Mouse (Mus musculus): ENCODE data around the gene Nemp1. TPM values are rescaled to one million over a fixed set of nuclear protein-coding genes. Genes with fewer than 3 reads are reported as not detected.

The Nemp1 gene
- polyA plus RNA-seq, 1 experiment from 2014 or later = 3.5 TPM

DNA sequence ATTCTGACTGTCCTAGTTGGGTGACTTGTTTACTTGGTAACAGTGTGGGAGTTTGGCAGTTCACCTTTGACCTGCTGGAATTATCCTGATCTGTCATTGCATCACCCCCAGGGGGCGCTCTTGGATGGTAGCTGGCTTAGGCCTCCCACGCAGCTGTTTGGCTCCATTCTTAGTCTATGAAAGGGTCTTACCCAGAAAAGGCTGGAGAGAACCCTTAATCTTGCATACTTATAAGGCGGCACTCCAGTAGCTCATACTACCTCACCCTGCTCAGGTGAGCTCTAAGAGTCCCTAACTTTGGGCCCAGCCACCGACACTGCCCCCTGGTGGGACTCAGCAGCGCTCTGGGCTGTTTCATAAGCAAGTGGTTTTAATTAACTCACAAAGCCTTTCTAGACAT lies 78.0 kb downstream of the Nemp1 start:
- H3K9me3 ChIP-seq (ENCODE audit: control insufficient read depth, low read length) = no peaks in the 10 kb centered on the region
- no peaks in the 10 kb centered on the region for H3K27me3 ChIP-seq (ENCODE audit: control insufficient read depth, insufficient read depth, low read length)
- DNase-seq (peak; percentile 51), ATAC-seq (ENCODE audit: low FRiP score, low TSS enrichment) (no peak)
- H3K4me3 ChIP-seq (replicated peaks; ENCODE audit: low read depth, low read length) = no peak overlapping the region
- no peak overlapping the region for H3K4me2 ChIP-seq (ENCODE audit: low read length)
- H3K4me1 ChIP-seq (ENCODE audit: control insufficient read depth, insufficient read depth, low read length) = peaks cover 12% of the 10 kb centered on the region
- no peak overlapping the region for H3K9ac ChIP-seq (replicated peaks; ENCODE audit: low read length)
- H3K36me3 ChIP-seq (ENCODE audit: control insufficient read depth, insufficient read depth, low read length) = peaks cover 69% of the 10 kb centered on the region
- WGBS = 66% methylated on average over 5 of the region's 5 CpGs
- H3K27ac ChIP-seq (replicated peaks; ENCODE audit: low read depth, low read length) = no peak overlapping the region

DNA sequence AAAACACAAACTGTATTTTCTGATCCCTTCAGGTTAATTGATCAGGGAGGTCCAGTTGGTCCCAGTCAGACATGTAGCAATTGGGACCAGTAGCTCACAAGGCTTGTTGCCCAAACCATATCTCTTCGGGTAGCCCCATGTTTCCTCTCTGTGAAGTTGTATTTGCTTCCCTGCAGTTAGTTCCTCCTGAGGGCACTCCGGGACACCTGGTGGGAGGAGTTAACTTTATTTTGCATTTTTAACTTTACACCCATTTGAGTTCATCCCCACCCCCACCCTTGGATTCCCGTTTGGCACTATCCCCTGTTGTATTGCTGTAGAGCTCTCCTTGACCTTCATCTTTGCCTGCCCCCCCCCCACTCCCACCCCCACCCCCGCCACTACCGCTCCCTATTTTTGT lies 79.2 kb downstream of the Nemp1 start:
- WGBS = 87% methylated on average over 5 of the region's 5 CpGs
- peaks cover 2% of the 10 kb centered on the region for H3K4me1 ChIP-seq (ENCODE audit: control insufficient read depth, insufficient read depth, low read length)

DNA sequence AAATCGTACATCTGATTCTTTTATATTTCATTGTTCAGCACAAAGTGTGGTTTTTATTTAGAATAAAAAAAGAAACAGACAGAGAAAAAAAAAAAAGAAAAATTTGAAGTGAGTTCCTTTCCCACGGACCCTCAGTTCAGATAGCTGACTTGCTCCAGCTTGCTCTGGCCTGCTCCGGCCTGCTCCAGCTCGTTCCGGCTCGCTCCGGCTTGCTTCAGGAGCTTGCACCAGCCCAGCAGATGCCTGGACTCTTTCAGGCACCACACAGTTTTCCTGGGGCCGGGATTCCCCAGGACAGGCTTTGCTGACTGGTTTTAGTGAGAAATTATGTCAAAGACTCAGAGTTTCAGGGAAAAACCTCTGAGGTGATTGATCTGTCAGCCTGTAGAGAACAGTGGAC lies 80.6 kb downstream of the Nemp1 start:
- WGBS = 97% methylated on average over 8 of the region's 8 CpGs
- H3K9me3 ChIP-seq (ENCODE audit: control insufficient read depth, low read length) = no peaks in the 10 kb centered on the region
- H3K4me1 ChIP-seq (ENCODE audit: control insufficient read depth, insufficient read depth, low read length) = no peaks in the 10 kb centered on the region
- ATAC-seq (ENCODE audit: low FRiP score, low TSS enrichment) (no peak), DNase-seq (no peak)
- no peaks in the 10 kb centered on the region for H3K27me3 ChIP-seq (ENCODE audit: control insufficient read depth, insufficient read depth, low read length)
- no peak overlapping the region for H3K9ac ChIP-seq (replicated peaks; ENCODE audit: low read length)
- peaks cover 61% of the 10 kb centered on the region for H3K36me3 ChIP-seq (ENCODE audit: control insufficient read depth, insufficient read depth, low read length)
- H3K27ac ChIP-seq (replicated peaks; ENCODE audit: low read depth, low read length) = no peak overlapping the region
- H3K4me2 ChIP-seq (ENCODE audit: low read length) = no peak overlapping the region
- H3K4me3 ChIP-seq (replicated peaks; ENCODE audit: low read depth, low read length) = no peak overlapping the region

More for the DNA sequence above, 79.2 kb downstream of the Nemp1 start:
- H3K36me3 ChIP-seq (ENCODE audit: control insufficient read depth, insufficient read depth, low read length) = peaks cover 69% of the 10 kb centered on the region
- H3K9ac ChIP-seq (replicated peaks; ENCODE audit: low read length) = no peak overlapping the region
- H3K27ac ChIP-seq (replicated peaks; ENCODE audit: low read depth, low read length) = no peak overlapping the region
- no peak for ATAC-seq (ENCODE audit: low FRiP score, low TSS enrichment)
- H3K9me3 ChIP-seq (ENCODE audit: control insufficient read depth, low read length) = no peaks in the 10 kb centered on the region
- H3K27me3 ChIP-seq (ENCODE audit: control insufficient read depth, insufficient read depth, low read length) = no peaks in the 10 kb centered on the region
- H3K4me2 ChIP-seq (ENCODE audit: low read length) = no peak overlapping the region
- no peak overlapping the region for H3K4me3 ChIP-seq (replicated peaks; ENCODE audit: low read depth, low read length)
- no peak for DNase-seq

DNA sequence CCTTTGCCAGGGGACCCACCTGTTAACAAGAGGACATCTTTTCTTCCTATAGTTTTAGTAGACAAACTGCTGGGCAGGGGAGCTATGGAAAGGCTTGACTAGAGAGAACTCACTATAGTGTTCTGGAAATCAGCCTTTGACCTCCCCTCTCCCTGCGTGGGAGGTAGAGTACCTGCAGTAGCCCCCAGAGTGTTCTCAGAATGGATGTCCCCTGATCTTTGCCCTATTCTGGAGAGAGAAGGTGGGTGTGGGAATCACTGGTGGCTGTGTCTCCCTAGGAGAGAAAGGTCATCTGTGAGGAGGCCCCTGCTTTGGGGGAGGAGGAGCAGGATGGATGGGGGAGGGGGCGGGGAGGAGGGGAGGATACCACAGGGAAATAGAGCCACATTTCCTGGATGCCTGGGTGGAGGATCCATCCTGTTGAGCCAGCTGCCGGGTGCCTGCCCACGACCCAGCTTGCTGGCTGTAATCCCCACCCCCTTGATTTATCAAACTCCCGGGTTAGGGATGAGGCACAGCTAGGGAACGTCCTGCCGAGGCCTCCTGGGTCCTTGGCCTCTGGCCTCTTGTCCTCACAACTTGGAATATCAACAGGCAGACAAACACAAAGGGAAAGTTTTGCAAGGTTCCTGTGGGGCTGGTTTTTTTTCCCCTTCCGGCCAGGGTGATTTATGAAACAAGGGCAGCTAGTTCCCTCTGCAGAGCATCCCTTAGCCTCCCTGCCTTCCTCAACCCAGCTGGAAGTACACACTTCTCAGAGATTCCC lies 82.3 kb downstream of the Nemp1 start:
- Histone ChIP-seq H3K36me3 (ENCODE audit: control insufficient read depth, insufficient read depth, low read length) (peaks cover 43% of the 10 kb centered on the region), H3K9me3 (ENCODE audit: control insufficient read depth, low read length) (no peaks in the 10 kb centered on the region), H3K27me3 (ENCODE audit: control insufficient read depth, insufficient read depth, low read length) (no peaks in the 10 kb centered on the region), H3K4me3 (replicated peaks; ENCODE audit: low read depth, low read length) (no peak overlapping the region), H3K9ac (replicated peaks; ENCODE audit: low read length) (no peak overlapping the region), H3K4me2 (ENCODE audit: low read length) (no peak overlapping the region), H3K4me1 (ENCODE audit: control insufficient read depth, insufficient read depth, low read length) (no peaks in the 10 kb centered on the region), H3K27ac (replicated peaks; ENCODE audit: low read depth, low read length) (no peak overlapping the region)
- 10% methylated on average over 8 of the region's 8 CpGs for WGBS
- ATAC-seq (ENCODE audit: low FRiP score, low TSS enrichment) (no peak), DNase-seq (no peak)

DNA sequence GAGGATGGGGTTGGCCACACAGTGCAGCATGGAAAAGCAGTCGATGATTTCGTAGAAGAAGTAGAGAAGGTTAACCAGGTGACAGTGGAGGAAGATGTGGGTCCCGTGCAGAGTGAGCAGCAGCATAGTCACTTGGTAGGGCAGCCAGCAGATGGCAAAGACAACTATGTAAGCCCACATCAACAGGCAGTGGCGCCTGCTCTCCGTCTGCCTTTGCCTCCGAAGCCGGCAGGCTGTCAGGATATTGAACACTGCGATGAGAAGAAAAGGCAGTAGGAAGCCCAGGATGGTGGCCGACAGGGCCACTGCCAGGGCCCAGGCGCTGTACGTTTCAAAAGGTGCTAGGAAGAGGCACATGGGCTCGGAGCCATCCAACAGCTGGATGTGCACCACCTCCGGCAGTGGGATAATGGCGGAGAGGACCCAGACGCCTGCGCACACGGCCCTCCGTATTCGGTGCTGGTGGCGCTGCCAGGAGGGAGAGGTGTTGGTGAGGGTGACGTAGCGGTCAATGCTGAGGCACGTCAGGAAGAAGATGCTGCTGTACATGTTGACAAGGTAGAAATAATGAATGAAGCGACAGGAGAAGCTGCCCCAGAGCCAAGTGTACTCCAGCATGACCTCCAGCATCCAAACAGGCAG lies 83.6 kb downstream of the Nemp1 start:
- DNase-seq = no peak

More for the DNA sequence above, 83.6 kb downstream of the Nemp1 start:
- H3K4me1 ChIP-seq (ENCODE audit: control insufficient read depth, insufficient read depth, low read length) = no peaks in the 10 kb centered on the region
- no peak for ATAC-seq (ENCODE audit: low FRiP score, low TSS enrichment)
- H3K4me2 ChIP-seq (ENCODE audit: low read length) = peak overlapping the region; percentile 39
- H3K36me3 ChIP-seq (ENCODE audit: control insufficient read depth, insufficient read depth, low read length) = peaks cover 31% of the 10 kb centered on the region
- 49% methylated on average over 24 of the region's 24 CpGs for WGBS
- H3K9ac ChIP-seq (replicated peaks; ENCODE audit: low read length) = no peak overlapping the region
- no peak overlapping the region for H3K27ac ChIP-seq (replicated peaks; ENCODE audit: low read depth, low read length)
- no peaks in the 10 kb centered on the region for H3K27me3 ChIP-seq (ENCODE audit: control insufficient read depth, insufficient read depth, low read length)
- H3K9me3 ChIP-seq (ENCODE audit: control insufficient read depth, low read length) = no peaks in the 10 kb centered on the region
- H3K4me3 ChIP-seq (replicated peaks; ENCODE audit: low read depth, low read length) = peak overlapping the region; percentile 11; the same call in 1 of the 2 replicates

Other genes starting within 250 kb of the Nemp1 start
- 0.32 and 1.0 TPM in 2 replicates for gene Stac3, start 165.2 kb upstream of the Nemp1 start, polyA plus RNA-seq (2014; fragmentation: Nextera tagmentation; extraction: Ambion mirVana)
- 14.2 and 18.6 TPM in 2 replicates for gene Ndufa4l2, start 151.9 kb upstream of the Nemp1 start, polyA plus RNA-seq (2014; fragmentation: Nextera tagmentation; extraction: Ambion mirVana)
- gene Shmt2, start 144.5 kb upstream of the Nemp1 start, polyA plus RNA-seq (2014; fragmentation: Nextera tagmentation; extraction: Ambion mirVana) = 48.9 and 50.7 TPM in 2 replicates
- 106 and 134 TPM in 2 replicates for gene Nxph4, start 132.3 kb upstream of the Nemp1 start, polyA plus RNA-seq (2014; fragmentation: Nextera tagmentation; extraction: Ambion mirVana)
- 110 and 131 TPM in 2 replicates for gene Lrp1, start 45.8 kb upstream of the Nemp1 start, polyA plus RNA-seq (2014; fragmentation: Nextera tagmentation; extraction: Ambion mirVana)
- gene Stat6, start 23.9 kb upstream of the Nemp1 start, polyA plus RNA-seq (2014; fragmentation: Nextera tagmentation; extraction: Ambion mirVana) = 1.4 and 4.0 TPM in 2 replicates
- 0.93 and 1.2 TPM in 2 replicates for gene Nab2, start 1.7 kb downstream of the Nemp1 start, polyA plus RNA-seq (2014; fragmentation: Nextera tagmentation; extraction: Ambion mirVana)
- 0.62 TPM in 1 of 2 replicates, not detected in the other for gene Myo1a, start 38.3 kb downstream of the Nemp1 start, polyA plus RNA-seq (2014; fragmentation: Nextera tagmentation; extraction: Ambion mirVana)
- not detected in 2 replicates for gene Tac2, start 57.6 kb downstream of the Nemp1 start, polyA plus RNA-seq (2014; fragmentation: Nextera tagmentation; extraction: Ambion mirVana)
- 5.5 and 6.2 TPM in 2 replicates for gene Zbtb39, start 72.6 kb downstream of the Nemp1 start, polyA plus RNA-seq (2014; fragmentation: Nextera tagmentation; extraction: Ambion mirVana)
- 0.53 and 0.67 TPM in 2 replicates for gene Gpr182, start 84.8 kb downstream of the Nemp1 start, polyA plus RNA-seq (2014; fragmentation: Nextera tagmentation; extraction: Ambion mirVana)
- gene Rdh1, start 92.8 kb downstream of the Nemp1 start, polyA plus RNA-seq (2014; fragmentation: Nextera tagmentation; extraction: Ambion mirVana) = 0.07 TPM in 1 of 2 replicates, not detected in the other
- gene Rdh16f1, start 92.9 kb downstream of the Nemp1 start, polyA plus RNA-seq (2014; fragmentation: Nextera tagmentation; extraction: Ambion mirVana) = not detected in 2 replicates
- 0.13 and 0.22 TPM in 2 replicates for gene Rdh9, start 109.5 kb downstream of the Nemp1 start, polyA plus RNA-seq (2014; fragmentation: Nextera tagmentation; extraction: Ambion mirVana)
- 0.07 TPM in 1 of 2 replicates, not detected in the other for gene Rdh16, start 134.3 kb downstream of the Nemp1 start, polyA plus RNA-seq (2014; fragmentation: Nextera tagmentation; extraction: Ambion mirVana)
- not detected in 2 replicates for gene Rdh19, start 183.0 kb downstream of the Nemp1 start, polyA plus RNA-seq (2014; fragmentation: Nextera tagmentation; extraction: Ambion mirVana)
- gene Rdh16f2, start 199.6 kb downstream of the Nemp1 start, polyA plus RNA-seq (2014; fragmentation: Nextera tagmentation; extraction: Ambion mirVana) = not detected in 2 replicates
- not detected in 2 replicates for gene Rdh7, start 221.9 kb downstream of the Nemp1 start, polyA plus RNA-seq (2014; fragmentation: Nextera tagmentation; extraction: Ambion mirVana)
- not detected in 2 replicates for gene Sdr9c7, start 231.6 kb downstream of the Nemp1 start, polyA plus RNA-seq (2014; fragmentation: Nextera tagmentation; extraction: Ambion mirVana)

Measured in midbrain, embryonic 14.5 days (tissue).